In genomic region chr2:158167496-158168205, GRCm38 (mm10) we compare ENCODE assay signal across 15 mouse cellular contexts. TPM values are rescaled to one million over a fixed set of nuclear protein-coding genes. Genes with fewer than 3 reads are reported as not detected.
DNase-seq lines count a peak whose midpoint lies in the region; ATAC-seq lines count a peak whose summit lies in the region.
"Had no signal": no experiment of that assay in that cellular context is flagged by ENCODE, and none has a peak within 500 bp of the region (broad histone marks: within the 10 kb centered on the region; RNA-seq: fewer than 3 reads in every experiment).

No protein-coding gene starts in this region.

- H3K27ac ChIP-seq in heart, embryonic 16.5 days (ENCODE audit: low read length) = peak overlapping the region; percentile 80
- H3K27ac ChIP-seq: forebrain, embryonic 10.5 days; limb, embryonic 12.5 days had no signal

- H3K27me3 ChIP-seq in heart, embryonic 16.5 days (ENCODE audit: control insufficient read depth, insufficient read depth, low read length) = no peaks in the 10 kb centered on the region
- no peaks in the 10 kb centered on the region for H3K27me3 ChIP-seq in splenic B cell, adult 2 months (ENCODE audit: control insufficient read depth, insufficient read depth, low read length, poor library complexity, severe bottlenecking)
- H3K27me3 ChIP-seq: limb, embryonic 12.5 days had no signal

- ATAC-seq in heart, embryonic 16.5 days (replicated peaks; ENCODE audit: extremely low read depth, insufficient read depth, low FRiP score) = 0 out of 2 replicates have a peak, but pooled peaks have one; percentile 34

- 28% methylated on average over 9 of the region's 9 CpGs for WGBS in heart, embryonic 16.5 days

- intact Hi-C loops in heart, postnatal 14 days (cut with DNase I) = no loop called here

- H3K4me2 ChIP-seq in heart, embryonic 16.5 days (ENCODE audit: low read depth, low read length) = peak overlapping the region; percentile 16
- H3K4me2 ChIP-seq: limb, embryonic 12.5 days had no signal

- H3K36me3 ChIP-seq in heart, embryonic 16.5 days (ENCODE audit: control insufficient read depth, insufficient read depth) = no peaks in the 10 kb centered on the region
- no peaks in the 10 kb centered on the region for H3K36me3 ChIP-seq in splenic B cell, adult 2 months (ENCODE audit: control insufficient read depth, insufficient read depth, low read length, poor library complexity, severe bottlenecking)
- H3K36me3 ChIP-seq: forebrain, embryonic 10.5 days; G1E; limb, embryonic 12.5 days had no signal

- H3K9ac ChIP-seq in heart, embryonic 16.5 days (ENCODE audit: low read length) = peak overlapping the region; percentile 9; the same call in 1 of the 2 replicates
- H3K9ac ChIP-seq: limb, embryonic 12.5 days had no signal

- no peak for DNase-seq in heart, postnatal 14 days
- peak; percentile 32 for DNase-seq in thymus, postnatal 0 days (ENCODE audit: low spot score)
- no peak for DNase-seq in thymus, postnatal 25 days
- DNase-seq in adipocyte (ENCODE audit: low spot score) = peak; percentile 58
- DNase-seq in splenic B cell, adult 2 months (ENCODE audit: low read depth, low spot score) = peak; percentile 41
- DNase-seq in right cerebral cortex, postnatal 25 days = no peak
- DNase-seq: cerebellum, adult 11 months; gastrocnemius, postnatal 25 days; layer of hippocampus, postnatal 36 days; lung, postnatal 14 days; right cerebral cortex, postnatal 4 days had no signal

- no peaks in the 10 kb centered on the region for H3K9me3 ChIP-seq in heart, embryonic 16.5 days (replicated peaks; ENCODE audit: control insufficient read depth, low read length)
- H3K9me3 ChIP-seq: forebrain, embryonic 10.5 days; G1E; limb, embryonic 12.5 days had no signal

- peaks cover 29% of the 10 kb centered on the region for H3K4me1 ChIP-seq in heart, embryonic 16.5 days (ENCODE audit: control insufficient read depth, insufficient read depth, low read length)
- H3K4me1 ChIP-seq: limb, embryonic 12.5 days had no signal

- no peak overlapping the region for H3K4me3 ChIP-seq in heart, embryonic 16.5 days (ENCODE audit: low read length)
- H3K4me3 ChIP-seq: forebrain, embryonic 10.5 days; limb, embryonic 12.5 days had no signal

RNA-seq across cellular contexts. Expression of gene Tgm2, which starts 21.4 kb away (rescaled TPM):
- 226 and 256 TPM in 2 replicates for polyA plus RNA-seq in heart, embryonic 16.5 days (2015; fragmentation: Nextera tagmentation; extraction: Ambion mirVana)
- total RNA-seq in heart, postnatal 14 days (2021) = 100 to 1,000 TPM; 181 to 209 TPM
- 8.5 and 9.0 TPM in 2 replicates for polyA plus RNA-seq in thymus, postnatal 0 days (2015; fragmentation: Nextera tagmentation; extraction: Ambion mirVana)

Comparison
In these comparisons a context has a peak if more than half of its experiments do, and no peak if none do; other contexts are left out.
1. DNase-seq: peak in thymus, postnatal 0 days (single experiment), adipocyte (single experiment) and splenic B cell, adult 2 months (single experiment); none in heart, postnatal 14 days (0 of 2), thymus, postnatal 25 days (single experiment) and right cerebral cortex, postnatal 25 days (single experiment).
2. RNA of gene Tgm2, which starts 21.4 kb away (polyA plus RNA-seq): 226 to 256 TPM in heart, embryonic 16.5 days; 8.5 to 9.0 TPM in thymus, postnatal 0 days; every median in the first group is over 10 times any median in the second.